Mouse (Mus musculus) retina, postnatal 7 days (tissue): ENCODE data around the gene Tmem176b.
"Not testable (repeated sequence)": the region's sequence is repeated elsewhere in the genome, so short reads cannot be mapped to it uniquely, and the experiment has no call there.

Experiments used
- DNase-seq: peaks from one replicate; pipeline ENCODE4 v3.0.0-alpha.2; 2012; ENCODE audit warnings: low read depth, low spot score

Tmem176b gene

DNA sequence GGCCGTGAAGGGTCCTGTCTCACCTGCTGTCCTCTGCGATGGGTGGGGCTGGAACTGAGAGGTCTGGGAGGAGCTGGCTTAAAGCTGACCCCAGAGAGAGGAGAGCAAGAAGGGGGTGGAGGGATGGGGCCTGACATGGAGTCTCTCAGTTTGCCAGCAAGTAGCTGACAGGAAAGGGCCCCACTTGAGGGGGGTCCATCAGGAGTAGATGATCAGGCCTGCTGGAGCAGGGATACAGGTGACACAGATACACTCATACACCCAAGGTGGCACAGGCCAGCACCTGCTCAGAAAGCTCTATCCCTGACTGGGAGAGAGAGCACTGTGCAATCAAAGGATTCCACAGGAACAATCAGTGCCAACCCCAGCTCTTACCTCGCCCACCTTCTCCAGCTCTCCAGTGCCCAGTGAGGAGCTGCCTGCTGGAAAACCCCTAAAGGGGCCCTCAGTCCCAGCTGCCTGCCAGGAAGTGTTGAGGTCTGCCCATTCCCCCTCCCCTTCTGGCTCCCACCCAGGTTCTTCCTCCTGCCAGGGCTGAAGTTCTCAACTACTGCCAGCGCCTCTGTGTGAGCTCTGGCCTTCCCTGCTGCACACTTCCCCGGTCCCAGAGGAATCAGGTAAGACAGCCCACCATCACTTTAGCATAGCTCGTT is at the start of gene Tmem176b:
Tmem176b (minus strand) TSS at position 524 of the 653 bp plus-strand sequence.
- DNase-seq = peak; percentile 77

GRCm38 (mm10) chr6:48876510-48877135 is 35.3 kb upstream of the Tmem176b start:
- DNase-seq = no peak

DNA sequence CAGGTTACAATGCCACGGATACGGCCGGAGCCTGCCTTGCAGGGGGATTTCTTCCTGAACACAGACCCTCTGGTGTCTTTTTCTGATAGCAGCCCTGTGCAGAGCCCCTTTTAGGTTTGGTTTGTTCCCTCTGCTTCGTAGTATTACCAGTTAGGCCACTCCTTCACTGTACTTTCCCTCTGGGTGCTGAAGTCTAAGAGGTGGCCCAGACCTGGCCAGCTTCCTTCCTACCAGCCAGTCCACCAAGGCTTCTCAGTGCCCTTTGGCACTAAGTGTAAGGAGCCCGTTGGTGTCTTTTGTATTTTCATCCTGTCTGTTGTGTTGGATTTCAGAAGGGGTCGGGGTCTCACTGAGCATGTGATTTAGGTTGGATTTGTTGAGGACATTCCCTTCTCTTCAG is 34.2 kb upstream of the Tmem176b start:
- DNase-seq = no peak

DNA sequence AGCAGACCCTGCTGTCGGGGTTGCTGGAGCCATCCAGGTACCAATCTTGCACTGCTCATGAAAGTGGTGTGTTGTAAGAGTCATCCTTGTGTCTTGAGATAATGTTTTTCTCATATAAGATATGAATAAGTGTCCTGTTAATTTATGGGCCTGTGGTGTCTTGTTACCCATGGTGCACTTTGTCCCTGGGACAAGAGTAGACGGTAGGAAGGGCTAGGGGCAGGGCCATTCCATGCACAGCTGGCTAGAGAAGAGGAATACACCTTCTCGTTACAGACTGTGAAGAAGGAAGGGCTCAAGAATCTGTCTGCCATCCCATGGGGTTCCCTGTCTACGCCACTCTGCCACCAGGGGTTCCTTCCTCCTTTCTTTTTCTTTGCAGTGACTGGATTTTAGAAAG is 33.3 kb upstream of the Tmem176b start:
- no peak for DNase-seq

DNA sequence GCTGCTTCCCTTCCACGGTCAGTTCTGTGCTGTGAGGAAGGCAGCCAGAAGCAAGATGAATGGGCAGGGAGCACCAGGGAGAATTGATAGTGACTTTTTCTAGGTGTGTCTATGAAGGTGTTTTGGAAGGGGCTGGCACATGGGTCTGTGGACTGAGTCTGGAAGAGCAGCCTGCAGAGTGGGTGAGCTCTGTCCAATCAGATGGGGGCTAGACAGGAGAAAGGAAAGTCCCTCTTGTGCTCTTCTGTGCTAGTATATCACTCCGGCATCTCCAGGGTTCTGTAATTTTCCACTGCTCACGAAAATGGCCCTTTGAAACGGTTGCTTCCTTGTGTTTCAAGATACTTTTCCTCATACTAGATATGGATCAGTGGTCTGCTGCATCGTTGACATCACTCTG is 31.3 kb upstream of the Tmem176b start, which contains the start of gene Aoc1:
Aoc1 (plus strand) TSS at position 301 of the 400 bp plus-strand sequence.
- DNase-seq = no peak

DNA sequence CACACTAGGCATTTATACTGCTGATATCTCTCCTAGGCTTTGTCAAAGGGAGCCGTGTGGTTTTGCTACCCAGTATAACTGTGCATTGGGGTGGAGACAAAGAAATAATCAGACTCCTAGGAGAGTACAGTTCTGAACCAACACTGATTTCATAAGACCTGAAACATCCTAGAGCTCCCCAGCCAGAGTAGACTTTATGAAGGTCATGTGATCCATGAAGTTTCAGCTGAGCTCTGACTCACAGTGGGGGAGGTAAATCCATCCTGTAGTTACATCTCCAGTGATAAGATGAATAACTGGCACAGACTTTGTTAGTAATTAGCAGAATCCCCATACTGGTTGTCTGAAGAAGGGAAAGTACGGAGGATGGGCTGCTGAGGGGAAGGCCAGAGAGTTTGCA is 28.5 kb upstream of the Tmem176b start:
- no peak for DNase-seq

GRCm38 (mm10) chr6:48867158-48867557 is 25.9 kb upstream of the Tmem176b start:
- no peak for DNase-seq

- DNase-seq = not testable (repeated sequence)
Observed at GRCm38 (mm10) chr6:48866355-48866950, 25.2 kb upstream of the Tmem176b start.

DNA sequence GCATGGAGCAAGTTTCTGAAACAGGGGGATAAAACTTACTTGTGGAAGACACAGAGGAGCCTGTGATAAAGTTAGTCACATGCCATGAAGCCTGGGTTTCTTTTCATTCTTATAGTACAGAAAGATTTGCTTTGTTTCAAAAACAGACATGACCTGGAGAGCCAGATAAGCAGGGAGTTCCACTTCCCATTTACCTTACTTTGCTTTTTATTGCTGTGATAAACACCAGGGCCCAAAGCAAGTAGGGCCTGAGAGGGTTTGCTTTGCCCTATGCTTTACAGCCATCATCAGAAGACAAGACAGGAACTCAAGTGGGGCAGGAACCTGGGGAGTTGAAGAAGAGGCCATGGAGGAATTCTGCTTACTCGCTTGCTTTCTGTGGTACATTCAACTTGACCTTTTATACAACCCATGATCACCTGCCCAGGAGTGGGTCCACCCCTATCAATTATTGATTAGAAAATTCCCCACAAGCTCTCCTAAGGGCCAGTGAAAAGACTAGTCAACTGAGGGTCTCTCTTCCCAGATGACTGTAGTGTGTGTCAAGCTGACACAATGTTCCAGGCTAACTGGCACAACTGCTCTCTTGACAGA is 24.0 kb upstream of the Tmem176b start:
- DNase-seq = no peak

DNA sequence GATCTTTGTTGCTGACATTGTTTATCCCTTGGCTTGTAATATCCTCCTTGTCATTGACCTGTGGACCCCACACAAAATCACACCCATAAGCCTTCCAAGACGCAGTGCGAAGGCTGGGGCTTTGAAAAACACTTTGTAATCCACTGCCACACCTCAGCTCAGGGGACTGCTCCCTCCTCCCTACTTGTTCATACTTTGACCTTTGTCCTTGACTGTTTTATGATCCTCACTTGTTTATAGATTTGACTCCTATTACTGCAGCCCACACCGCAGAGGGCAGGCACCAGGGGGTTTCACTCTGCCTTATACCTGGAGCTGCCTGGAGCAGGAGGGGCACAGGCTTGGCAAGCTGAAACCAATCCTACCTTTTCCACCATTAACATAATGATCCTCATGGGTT is 23.4 kb upstream of the Tmem176b start:
- no peak for DNase-seq

- DNase-seq = no peak
Observed at GRCm38 (mm10) chr6:48864181-48864580, 22.9 kb upstream of the Tmem176b start.

GRCm38 (mm10) chr6:48863488-48863887 is 22.2 kb upstream of the Tmem176b start:
- DNase-seq = no peak

DNA sequence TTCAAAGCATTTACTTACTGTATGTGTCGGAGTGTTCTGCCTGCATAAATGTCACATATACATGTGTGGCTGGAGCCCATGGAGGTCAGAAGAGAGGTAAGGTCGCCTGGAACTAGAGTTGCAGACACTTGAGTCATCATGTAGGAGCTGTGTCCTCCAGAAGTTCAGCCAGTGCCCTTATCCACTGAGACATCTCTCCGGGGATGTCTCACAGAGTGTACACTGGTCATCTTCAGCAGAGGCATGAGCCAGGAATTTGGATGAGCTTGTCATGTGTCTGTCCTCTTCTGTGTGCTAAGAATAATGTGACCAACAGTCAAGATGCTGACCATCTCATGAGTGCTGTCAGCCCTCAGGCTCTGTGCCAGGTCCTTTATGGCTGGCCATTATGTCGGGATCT is 21.5 kb upstream of the Tmem176b start:
- DNase-seq = no peak

DNA sequence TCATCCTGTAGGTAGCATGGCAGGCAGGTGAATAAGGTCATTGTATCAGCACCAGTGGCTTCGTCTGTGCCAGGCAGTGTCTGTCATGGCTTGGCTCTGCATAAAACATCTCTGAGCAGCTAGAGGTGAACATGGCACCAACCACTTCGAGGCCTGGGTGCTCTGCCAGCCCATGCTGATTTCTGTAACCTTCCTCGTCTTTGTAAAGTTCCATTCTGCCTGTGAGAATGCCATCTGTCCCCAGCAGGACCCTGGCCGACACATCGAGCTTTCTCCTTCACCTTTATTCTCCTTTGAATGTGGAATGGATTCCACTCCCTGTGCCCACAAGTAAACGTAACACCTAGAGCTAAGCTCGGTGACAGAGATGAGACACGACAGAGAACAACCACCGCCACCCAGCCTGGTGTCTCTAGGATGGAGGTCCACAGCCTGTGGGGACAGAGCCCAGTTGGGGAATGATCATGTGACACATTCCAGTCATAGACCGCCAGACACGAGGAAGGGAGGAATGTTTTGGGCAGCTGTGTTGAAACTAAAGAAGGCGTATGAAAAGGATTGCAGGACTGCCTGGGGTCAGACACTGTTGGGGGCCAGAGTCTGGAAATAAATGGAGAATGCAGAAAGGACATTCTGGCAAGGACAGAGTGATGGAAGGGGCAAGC is 20.5 kb upstream of the Tmem176b start:
- DNase-seq = no peak

DNA sequence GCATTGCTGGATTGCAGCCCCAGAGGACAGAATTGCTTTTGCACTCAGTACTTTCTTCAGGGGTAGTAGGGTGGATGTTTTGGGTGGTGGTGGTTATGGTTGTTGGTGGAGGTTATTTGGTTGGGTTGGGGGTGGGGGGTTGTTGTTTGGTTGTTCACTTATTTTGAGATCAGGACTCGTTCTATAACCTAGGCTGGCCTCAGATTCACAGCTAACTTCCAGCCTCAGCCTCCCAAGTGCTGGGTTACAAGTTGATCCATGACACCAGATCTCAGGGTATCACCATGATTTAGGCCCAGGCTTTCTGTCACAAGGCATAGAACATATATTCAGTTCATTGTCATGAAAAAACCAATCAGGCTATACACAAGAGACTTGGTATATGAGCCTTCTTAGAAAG is 19.6 kb upstream of the Tmem176b start:
- DNase-seq = no peak

DNA sequence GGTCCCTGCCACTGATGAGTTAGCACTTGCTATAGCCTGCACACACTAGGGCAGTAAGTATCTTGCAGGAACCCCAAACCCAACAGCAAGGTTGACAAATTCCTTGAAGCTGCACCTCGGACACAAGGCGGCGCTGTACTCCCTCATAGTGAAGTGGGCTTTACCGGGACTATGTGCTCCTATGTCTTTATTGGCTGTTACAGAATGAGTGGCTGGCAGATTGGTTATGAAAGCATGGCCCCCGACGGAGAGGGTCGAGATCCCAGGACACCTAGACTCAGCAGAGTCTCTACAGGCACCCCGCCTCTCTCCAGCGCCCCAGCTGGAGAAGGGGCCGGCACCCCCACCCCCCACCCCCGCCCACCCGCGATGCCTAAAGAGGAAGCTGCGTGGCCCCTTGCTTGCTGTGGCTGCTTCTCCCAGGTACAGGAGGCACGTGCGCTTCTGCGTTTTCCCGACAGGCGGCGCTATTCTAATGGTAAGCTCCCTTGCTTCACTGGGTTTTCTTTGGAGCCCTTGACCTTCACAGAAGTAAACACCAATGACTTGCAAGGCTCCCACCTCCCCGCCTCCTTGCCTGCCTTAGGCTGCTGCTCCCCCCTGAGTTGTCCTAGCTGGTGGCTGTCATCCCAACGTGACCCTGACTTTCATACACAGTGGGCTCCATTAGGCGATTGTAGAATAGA is 19.0 kb upstream of the Tmem176b start:
- DNase-seq = peak; percentile 40

- no peak for DNase-seq
Observed at GRCm38 (mm10) chr6:48857613-48858302, 16.5 kb upstream of the Tmem176b start.

- no peak for DNase-seq
Observed at GRCm38 (mm10) chr6:48854155-48854554, 12.9 kb upstream of the Tmem176b start.

DNA sequence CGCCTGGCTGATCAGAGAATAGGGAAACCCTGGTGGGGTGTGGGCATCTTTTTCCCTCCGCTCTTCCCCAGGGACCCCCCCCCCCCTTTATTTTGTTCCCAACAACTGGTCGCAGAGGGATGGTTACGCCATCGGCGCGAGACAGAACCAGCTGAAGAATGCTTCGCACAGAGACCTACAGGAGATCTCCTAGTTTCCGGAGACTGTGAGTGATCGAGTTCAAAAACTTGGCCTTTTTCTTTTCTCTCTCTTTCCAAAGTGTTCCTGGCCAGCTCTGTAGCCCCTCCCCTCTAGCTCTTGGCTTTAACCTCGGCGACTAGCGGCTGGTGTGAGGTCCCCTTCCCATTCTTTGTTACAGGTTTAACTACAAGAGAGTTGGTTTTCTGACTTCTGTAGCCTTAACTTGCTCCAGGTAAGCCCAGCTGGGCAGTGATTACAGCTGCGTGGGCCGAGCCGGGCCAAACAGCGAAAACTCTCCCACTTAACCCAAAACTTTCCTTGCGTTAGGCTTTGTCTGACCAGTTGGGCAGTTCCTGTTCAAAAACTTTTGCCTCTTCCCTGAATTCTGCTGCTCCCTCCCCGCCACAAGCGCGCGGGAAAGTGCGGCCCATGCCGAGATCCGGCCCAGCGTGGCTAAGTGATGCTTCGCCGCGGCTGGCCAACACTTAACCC is 10.7 kb upstream of the Tmem176b start:
- no peak for DNase-seq

- DNase-seq = no peak
Observed at GRCm38 (mm10) chr6:48845086-48845485, 3.8 kb upstream of the Tmem176b start.
